Mouse (Mus musculus) CH12.LX (cell line): ENCODE results near the gene Spata33.

Experiments used
- CTCF ChIP-seq, 2 experiments: IDR thresholded peaks in 1 of 2; conservative IDR thresholded peaks in 1 of 2; 2 replicates each; pipeline ENCODE4 v1.5.1; 2011 to 2012; ENCODE audit warnings: low read depth in 2 of 2, low read length in 2 of 2, improper control_type of control experiment in 1 of 2, inconsistent platforms in 1 of 2, mild to moderate bottlenecking in 1 of 2, moderate library complexity in 1 of 2
- E2F4 ChIP-seq: IDR thresholded peaks from 2 replicates; pipeline ENCODE4 v1.6.1; 2011; ENCODE audit warnings: low read depth, low read length, improper control_type of control experiment; ENCODE audit not compliant: insufficient replicate concordance
- GABPA ChIP-seq: IDR thresholded peaks from 2 replicates; pipeline ENCODE4 v1.6.1; 2012; ENCODE audit warnings: low read depth, low read length, improper control_type of control experiment, inconsistent platforms; ENCODE audit not compliant: insufficient replicate concordance
- HCFC1 ChIP-seq: IDR thresholded peaks from 2 replicates; pipeline ENCODE4 v1.6.1; 2012; ENCODE audit warnings: low read depth, mild to moderate bottlenecking, inconsistent platforms, low read length, improper control_type of control experiment
- JUND ChIP-seq: conservative IDR thresholded peaks from 2 replicates; pipeline ENCODE4 v1.6.1; 2011; ENCODE audit warnings: low read depth, low read length, improper control_type of control experiment
- MAFK ChIP-seq: IDR thresholded peaks from 2 replicates; pipeline ENCODE4 v1.6.1; 2011; ENCODE audit warnings: low read length, improper control_type of control experiment; ENCODE audit not compliant: insufficient replicate concordance
- MXI1 ChIP-seq: IDR thresholded peaks from 2 replicates; pipeline ENCODE4 v1.6.1; 2011; ENCODE audit warnings: mild to moderate bottlenecking, low read depth, low read length, improper control_type of control experiment
- POLR2A ChIP-seq: IDR thresholded peaks from 2 replicates; pipeline ENCODE4 v1.6.1; 2011; ENCODE audit warnings: low read depth, mild to moderate bottlenecking, improper control_type of control experiment, low read length
- RCOR1 ChIP-seq: conservative IDR thresholded peaks from 2 replicates; pipeline ENCODE4 v1.6.1; 2012; ENCODE audit warnings: low read depth, mild to moderate bottlenecking, inconsistent platforms, low read length, improper control_type of control experiment
- TCF12 ChIP-seq: IDR thresholded peaks from 2 replicates; pipeline ENCODE4 v1.6.1; 2014; ENCODE audit warnings: low read depth, mild to moderate bottlenecking, inconsistent platforms, low read length, improper control_type of control experiment
- UBTF ChIP-seq: IDR thresholded peaks from 2 replicates; pipeline ENCODE4 v1.6.1; 2012; ENCODE audit warnings: low read depth, mild to moderate bottlenecking, inconsistent platforms, low read length, improper control_type of control experiment, moderate library complexity
- USF1 ChIP-seq: IDR thresholded peaks from 2 replicates; pipeline ENCODE4 v1.6.1; 2014; ENCODE audit warnings: low read depth, mild to moderate bottlenecking, inconsistent platforms, low read length, improper control_type of control experiment
- ZNF384 ChIP-seq: IDR thresholded peaks from 2 replicates; pipeline ENCODE4 v1.6.1; 2012; ENCODE audit warnings: low read depth, low read length, improper control_type of control experiment, inconsistent platforms

GRCm38 (mm10) chr8:123250940-123251339 lies 38.3 kb downstream of the Spata33 start:
- TF ChIP-seq HCFC1 (no peak), JUND (no peak), CTCF (conservative IDR thresholded peaks at IDR 0.05 in 1 of 2, IDR thresholded peaks at IDR 0.05 in 1 of 2; ENCODE audit: low read depth in 2 of 2, low read length in 2 of 2) (no peak), ZNF384 (no peak), UBTF (0 out of 2 replicates have a peak, but pooled peaks have one; percentile 54), MAFK (no peak), MXI1 (no peak), E2F4 (no peak), RCOR1 (no peak), TCF12 (peak; percentile 33; the same call in 1 of the 2 replicates), POLR2A (no peak), GABPA (no peak), USF1 (no peak)
